Mouse (Mus musculus): ENCODE results near the gene Slc22a23. TPM values are rescaled to one million over a fixed set of nuclear protein-coding genes. Genes with fewer than 3 reads are reported as not detected.

Slc22a23 gene
- polyA plus RNA-seq, 2 experiments, result 9.3 to 21.4 TPM

- Histone ChIP-seq H3K4me2 (ENCODE audit: low read depth) (no peak overlapping the region), H3K27ac (no peak overlapping the region), H3K4me1 (replicated peaks; ENCODE audit: control insufficient read depth in 2 of 2, insufficient read depth in 2 of 2, low read length in 1 of 2) (0 out of 4 replicates have a peak, but pooled peaks cover 0 to 2% of the 10 kb centered on the region in 2 experiments), H3K9ac (replicated peaks) (no peak overlapping the region), H3K4me3 (ENCODE audit: insufficient read depth in 1 of 2, low read depth in 2 of 2, low read length in 2 of 2) (no peak overlapping the region), H3K9me3 (ENCODE audit: control insufficient read depth, low read length) (no peaks in the 10 kb centered on the region), H3K27me3 (ENCODE audit: control insufficient read depth, insufficient read depth, low read length) (no peaks in the 10 kb centered on the region), H3K36me3 (replicated peaks; ENCODE audit: control insufficient read depth, insufficient read depth, low read depth) (no peaks in the 10 kb centered on the region)
- 57% methylated on average over 8 of the region's 8 CpGs for WGBS (ENCODE audit: insufficient replicate concordance)
- no peak for TF ChIP-seq CTCF (IDR thresholded peaks at IDR 0.05; ENCODE audit: low read depth)
- no peak for TF ChIP-seq EP300 (IDR thresholded peaks at IDR 0.05; ENCODE audit: low read depth)
- no peak for DNase-seq (ENCODE audit: low read depth in 3 of 3, low spot score in 3 of 3)
- ATAC-seq (ENCODE audit: insufficient read depth), result no peak
These were observed 188.7 kb downstream of the Slc22a23 start for GRCm38 (mm10) chr13:34156133-34156839.

GRCm38 (mm10) chr13:34154931-34155272, 190.1 kb downstream of the Slc22a23 start:
- no peak overlapping the region for H3K27ac ChIP-seq
- H3K4me3 ChIP-seq (ENCODE audit: insufficient read depth in 1 of 2, low read depth in 2 of 2, low read length in 2 of 2), result peak overlapping the region in 1 of 2 experiments; percentile 14; a peak in 2 of 4 replicates
- peaks cover 6% of the 10 kb centered on the region for H3K27me3 ChIP-seq (ENCODE audit: control insufficient read depth, insufficient read depth, low read length)
- no peak for ATAC-seq (ENCODE audit: insufficient read depth)
- H3K4me2 ChIP-seq (ENCODE audit: low read depth), result peak overlapping the region; percentile 29; the same call in 1 of the 2 replicates
- H3K9me3 ChIP-seq (ENCODE audit: control insufficient read depth, low read length), result no peaks in the 10 kb centered on the region
- no peaks in the 10 kb centered on the region for H3K36me3 ChIP-seq (replicated peaks; ENCODE audit: control insufficient read depth, insufficient read depth, low read depth)
- WGBS (ENCODE audit: insufficient replicate concordance), result 25% methylated on average over 3 of the region's 3 CpGs
- peak in 1 of 3 experiments; percentile 28 for DNase-seq (ENCODE audit: low read depth in 3 of 3, low spot score in 3 of 3)
- H3K4me1 ChIP-seq (replicated peaks; ENCODE audit: control insufficient read depth in 2 of 2, insufficient read depth in 2 of 2, low read length in 1 of 2), result 0 out of 4 replicates have a peak, but pooled peaks cover 0 to 2% of the 10 kb centered on the region in 2 experiments
- H3K9ac ChIP-seq (replicated peaks), result no peak overlapping the region
- peak; percentile 62 for TF ChIP-seq CTCF (IDR thresholded peaks at IDR 0.05; ENCODE audit: low read depth)
- no peak for TF ChIP-seq EP300 (IDR thresholded peaks at IDR 0.05; ENCODE audit: low read depth)

- H3K36me3 ChIP-seq (replicated peaks; ENCODE audit: control insufficient read depth, insufficient read depth, low read depth), result no peaks in the 10 kb centered on the region
- H3K27me3 ChIP-seq (ENCODE audit: control insufficient read depth, insufficient read depth, low read length), result peaks cover 11% of the 10 kb centered on the region
- peak overlapping the region; percentile 29; the same call in 1 of the 2 replicates for H3K4me2 ChIP-seq (ENCODE audit: low read depth)
- ATAC-seq (ENCODE audit: insufficient read depth) (peak; percentile 43; the same call in 1 of the 2 replicates), DNase-seq (ENCODE audit: low read depth in 3 of 3, low spot score in 3 of 3) (peak in 1 of 3 experiments; percentile 38)
- WGBS (ENCODE audit: insufficient replicate concordance), result 38% methylated on average over 13 of the region's 13 CpGs
- no peaks in the 10 kb centered on the region for H3K9me3 ChIP-seq (ENCODE audit: control insufficient read depth, low read length)
- H3K4me3 ChIP-seq (ENCODE audit: insufficient read depth in 1 of 2, low read depth in 2 of 2, low read length in 2 of 2), result peak overlapping the region in 1 of 2 experiments; percentile 14; a peak in 2 of 4 replicates
- TF ChIP-seq CTCF (IDR thresholded peaks at IDR 0.05; ENCODE audit: low read depth), result peak; percentile 67
- TF ChIP-seq EP300 (IDR thresholded peaks at IDR 0.05; ENCODE audit: low read depth), result no peak
- no peak overlapping the region for H3K27ac ChIP-seq
- H3K4me1 ChIP-seq (replicated peaks; ENCODE audit: control insufficient read depth in 2 of 2, insufficient read depth in 2 of 2, low read length in 1 of 2), result 0 out of 4 replicates have a peak, but pooled peaks cover 0 to 2% of the 10 kb centered on the region in 2 experiments
- H3K9ac ChIP-seq (replicated peaks), result no peak overlapping the region
These were observed 190.6 kb downstream of the Slc22a23 start for GRCm38 (mm10) chr13:34154217-34154930.

- Histone ChIP-seq H3K9ac (replicated peaks) (no peak overlapping the region), H3K27ac (no peak overlapping the region), H3K4me2 (ENCODE audit: low read depth) (no peak overlapping the region), H3K4me3 (ENCODE audit: insufficient read depth in 1 of 2, low read depth in 2 of 2, low read length in 2 of 2) (no peak overlapping the region), H3K36me3 (replicated peaks; ENCODE audit: control insufficient read depth, insufficient read depth, low read depth) (no peaks in the 10 kb centered on the region), H3K27me3 (ENCODE audit: control insufficient read depth, insufficient read depth, low read length) (peaks cover 17% of the 10 kb centered on the region), H3K9me3 (ENCODE audit: control insufficient read depth, low read length) (no peaks in the 10 kb centered on the region), H3K4me1 (replicated peaks; ENCODE audit: control insufficient read depth in 2 of 2, insufficient read depth in 2 of 2, low read length in 1 of 2) (peaks cover 0 to 8% of the 10 kb centered on the region in 2 experiments; a peak in 1 of 4 replicates)
- 68% methylated on average over 4 of the region's 5 CpGs for WGBS (ENCODE audit: insufficient replicate concordance)
- ATAC-seq (ENCODE audit: insufficient read depth), result no peak
- TF ChIP-seq CTCF (IDR thresholded peaks at IDR 0.05; ENCODE audit: low read depth) (no peak), EP300 (IDR thresholded peaks at IDR 0.05; ENCODE audit: low read depth) (no peak)
- DNase-seq (ENCODE audit: low read depth in 3 of 3, low spot score in 3 of 3), result no peak
These were observed 191.5 kb downstream of the Slc22a23 start for GRCm38 (mm10) chr13:34153254-34154011.

Measured in liver, embryonic 14.5 days (tissue).